Mouse (Mus musculus): Measurements from ENCODE around the gene Scml4. TPM values are rescaled to one million over a fixed set of nuclear protein-coding genes. Genes with fewer than 3 reads are reported as not detected.

Scml4 gene
- total RNA-seq, 2 experiments from 2014 or later = 5.7 to 6.6 TPM

GRCm38 (mm10) chr10:42897632-42898031 is 37.5 kb downstream of the Scml4 start:
- no peak for DNase-seq (ENCODE audit: low spot score in 2 of 2)

GRCm38 (mm10) chr10:42901361-42901760 is 41.2 kb downstream of the Scml4 start:
- DNase-seq (ENCODE audit: low spot score in 2 of 2) = no peak

- DNase-seq (ENCODE audit: low spot score in 2 of 2) = no peak
Observed at GRCm38 (mm10) chr10:42903054-42903453, 42.9 kb downstream of the Scml4 start.

GRCm38 (mm10) chr10:42908562-42908961 is 48.4 kb downstream of the Scml4 start:
- no peak for DNase-seq (ENCODE audit: low spot score in 2 of 2)

- no peak for DNase-seq (ENCODE audit: low spot score in 2 of 2)
Observed at GRCm38 (mm10) chr10:42910567-42910966, 50.4 kb downstream of the Scml4 start.

GRCm38 (mm10) chr10:42912056-42912455 is 51.9 kb downstream of the Scml4 start:
- DNase-seq (ENCODE audit: low spot score in 2 of 2) = no peak

GRCm38 (mm10) chr10:42913196-42913595 is 53.0 kb downstream of the Scml4 start:
- no peak for DNase-seq (ENCODE audit: low spot score in 2 of 2)

- DNase-seq (ENCODE audit: low spot score in 2 of 2) = no peak
Observed at GRCm38 (mm10) chr10:42914146-42914545, 54.0 kb downstream of the Scml4 start.

GRCm38 (mm10) chr10:42917355-42917754 is 57.2 kb downstream of the Scml4 start:
- DNase-seq (ENCODE audit: low spot score in 2 of 2) = no peak

GRCm38 (mm10) chr10:42919786-42920185 is 59.6 kb downstream of the Scml4 start:
- no peak for DNase-seq (ENCODE audit: low spot score in 2 of 2)

- DNase-seq (ENCODE audit: low spot score in 2 of 2) = no peak
Observed at GRCm38 (mm10) chr10:42925103-42925866, 65.1 kb downstream of the Scml4 start.

- DNase-seq (ENCODE audit: low spot score in 2 of 2) = no peak
Observed at GRCm38 (mm10) chr10:42930121-42930650, 70.0 kb downstream of the Scml4 start.

GRCm38 (mm10) chr10:42932862-42933480 is 72.8 kb downstream of the Scml4 start:
- no peak for DNase-seq (ENCODE audit: low spot score in 2 of 2)

- no peak for DNase-seq (ENCODE audit: low spot score in 2 of 2)
Observed at GRCm38 (mm10) chr10:42934672-42935071, 74.5 kb downstream of the Scml4 start.

- no peak for DNase-seq (ENCODE audit: low spot score in 2 of 2)
Observed at GRCm38 (mm10) chr10:42936205-42936604, 76.0 kb downstream of the Scml4 start.

GRCm38 (mm10) chr10:42938361-42938760 is 78.2 kb downstream of the Scml4 start:
- DNase-seq (ENCODE audit: low spot score in 2 of 2) = no peak

- no peak for DNase-seq (ENCODE audit: low spot score in 2 of 2)
Observed at GRCm38 (mm10) chr10:42939691-42940090, 79.5 kb downstream of the Scml4 start.

GRCm38 (mm10) chr10:42940193-42941050 is 80.3 kb downstream of the Scml4 start:
- DNase-seq (ENCODE audit: low spot score in 2 of 2) = no peak

- DNase-seq (ENCODE audit: low spot score in 2 of 2) = no peak
Observed at GRCm38 (mm10) chr10:42941278-42941677, 81.1 kb downstream of the Scml4 start.

- DNase-seq (ENCODE audit: low spot score in 2 of 2) = peak; percentile 50 to 56
Observed at GRCm38 (mm10) chr10:42941697-42942221, 81.6 kb downstream of the Scml4 start.

GRCm38 (mm10) chr10:42942300-42942699 is 82.1 kb downstream of the Scml4 start:
- no peak for DNase-seq (ENCODE audit: low spot score in 2 of 2)

All from layer of hippocampus, postnatal 10 days (tissue).